Mouse (Mus musculus) liver, adult 2 months (tissue): ENCODE measurements at regions not wholly inside any gene's neighbourhood (a gene's known extent, or its start where the extent isn't known, plus 50 kb on each side); places are given as distances from the start of the nearest gene placed in this dataset.

Experiments used
- CTCF ChIP-seq: fragments of 200-500 bp; IDR thresholded peaks from 2 replicates; pipeline ENCODE4 v1.5.1; 2011; ENCODE audit warnings: low read depth, low read length, control low read depth
- POLR2A ChIP-seq: fragments of 200-500 bp; IDR thresholded peaks from 2 replicates; pipeline ENCODE4 v1.6.1; 2011; ENCODE audit warnings: low read length, control low read depth; ENCODE audit not compliant: insufficient read depth; ENCODE audit errors: extremely low read depth

GRCm38 (mm10) chr4:134996121-134996520 is 65.4 kb downstream of the Syf2 start:
- TF ChIP-seq CTCF (no peak), POLR2A (no peak)
